Mouse (Mus musculus) lung, postnatal 0 days (tissue): ENCODE data around the gene Ogdh.

Experiments used
- CTCF ChIP-seq: IDR thresholded peaks from 2 replicates; pipeline ENCODE4 v1.5.1; 2016; ENCODE audit warnings: antibody characterized with exemption, mild to moderate bottlenecking
- EP300 ChIP-seq: IDR thresholded peaks from 2 replicates; pipeline ENCODE4 v1.6.1; 2016; ENCODE audit warnings: antibody characterized with exemption, mild to moderate bottlenecking, control low read depth

- TF ChIP-seq CTCF (no peak), EP300 (no peak)
Observed at GRCm38 (mm10) chr11:6316821-6317220, 25.4 kb downstream of the Ogdh start.
